Mouse (Mus musculus) heart, embryonic 12.5 days (tissue): Measurements from ENCODE around the gene Trim10. TPM values are rescaled to one million over a fixed set of nuclear protein-coding genes. Genes with fewer than 3 reads are reported as not detected.

Experiments
- ATAC-seq: fragments of 200-750 bp; cut with Nextera tagmentation; 2 replicates; pipeline ENCODE4 v1.8.0; 2017; ENCODE audit warnings: moderate TSS enrichment, moderate library complexity; ENCODE audit not compliant: insufficient number of reproducible peaks, low FRiP score
- H3K27ac ChIP-seq: fragments of 300-500 bp; sonication (generic); 2 replicates; pipeline ENCODE4 v1.5.1; 2016; ENCODE audit warnings: mild to moderate bottlenecking, moderate library complexity; ENCODE audit not compliant: poor library complexity, severe bottlenecking
- H3K27me3 ChIP-seq: fragments of 300-500 bp; sonication (generic); replicated peaks from 2 replicates; pipeline ENCODE4 v1.6.1; 2016; ENCODE audit warnings: mild to moderate bottlenecking, moderate library complexity
- H3K36me3 ChIP-seq: fragments of 300-500 bp; sonication (generic); 2 replicates; pipeline ENCODE4 v1.6.1; 2016; ENCODE audit warnings: mild to moderate bottlenecking, moderate library complexity
- H3K4me1 ChIP-seq: fragments of 300-500 bp; sonication (generic); replicated peaks from 2 replicates; pipeline ENCODE4 v1.6.1; 2016; ENCODE audit warnings: mild to moderate bottlenecking
- H3K4me2 ChIP-seq: fragments of 300-500 bp; sonication (generic); 2 replicates; pipeline ENCODE4 v1.6.1; 2016; ENCODE audit warnings: mild to moderate bottlenecking, moderate library complexity
- H3K4me3 ChIP-seq: fragments of 300-500 bp; sonication (generic); 2 replicates; pipeline ENCODE4 v1.5.1; 2016; ENCODE audit warnings: mild to moderate bottlenecking
- H3K9ac ChIP-seq: fragments of 300-500 bp; sonication (generic); 2 replicates; pipeline ENCODE4 v1.6.1; 2016; ENCODE audit warnings: mild to moderate bottlenecking, moderate library complexity
- H3K9me3 ChIP-seq: fragments of 300-500 bp; sonication (generic); replicated peaks from 2 replicates; pipeline ENCODE4 v1.6.1; 2016; ENCODE audit warnings: mild to moderate bottlenecking, moderate library complexity
- WGBS: fragments of 180-500 bp; shearing (Covaris S2); methylation state at CpG from one replicate; pipeline ENCODE4 v1.1.7; 2016; 5-methylcytosine and 5-hydroxymethylcytosine counted together
- polyA plus RNA-seq: library from polyadenylated mRNA; unstranded; fragments of >200 nt; fragmentation: Nextera tagmentation; extraction: Ambion mirVana; gene quantifications from 2 replicates; pipeline ENCODE4 v1.2.1, GENCODE M21; 2016

Gene Trim10
- polyA plus RNA-seq, 1 experiment from 2014 or later: 27.0 TPM

- H3K4me3 ChIP-seq: no peak overlapping the region
- ATAC-seq: no peak
- H3K4me1 ChIP-seq: no peaks in the 10 kb centered on the region
- H3K36me3 ChIP-seq: no peaks in the 10 kb centered on the region
- WGBS: 8% methylated on average over 2 of the region's 2 CpGs
- no peak overlapping the region for H3K27ac ChIP-seq
- no peak overlapping the region for H3K4me2 ChIP-seq
- H3K9ac ChIP-seq: no peak overlapping the region
- no peaks in the 10 kb centered on the region for H3K9me3 ChIP-seq
- H3K27me3 ChIP-seq: peaks cover 12% of the 10 kb centered on the region; the same call in 1 of the 2 replicates
These were observed 23.0 kb downstream of the Trim10 start for GRCm38 (mm10) chr17:36892362-36892761.

GRCm38 (mm10) chr17:36893387-36893786, 24.0 kb downstream of the Trim10 start:
- Histone ChIP-seq H3K36me3 (no peaks in the 10 kb centered on the region), H3K9ac (no peak overlapping the region), H3K4me3 (no peak overlapping the region), H3K27me3 (peaks cover 12% of the 10 kb centered on the region; the same call in 1 of the 2 replicates), H3K27ac (no peak overlapping the region), H3K4me1 (no peaks in the 10 kb centered on the region), H3K9me3 (no peaks in the 10 kb centered on the region), H3K4me2 (no peak overlapping the region)
- WGBS: 46% methylated on average over 5 of the region's 5 CpGs
- ATAC-seq: no peak

DNA sequence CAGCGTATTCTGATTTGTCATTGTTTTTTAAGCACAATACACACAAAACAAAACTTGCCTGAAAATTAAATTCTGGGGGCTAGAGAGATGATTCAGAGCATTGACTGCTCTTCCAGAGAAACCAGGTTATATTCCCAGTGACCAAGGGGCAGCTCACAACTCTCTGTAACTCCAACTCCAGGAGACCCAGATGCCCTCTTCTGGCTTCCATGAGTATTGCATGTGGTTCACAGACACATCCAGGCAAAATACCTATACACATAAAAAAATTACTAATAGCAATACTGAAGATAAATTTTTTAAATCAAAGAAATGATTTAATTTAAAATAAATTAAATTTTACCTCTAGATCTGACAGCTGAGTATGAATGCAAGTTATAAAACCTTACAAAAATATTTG, 27.2 kb downstream of the Trim10 start:
- no peak overlapping the region for H3K4me2 ChIP-seq
- no peaks in the 10 kb centered on the region for H3K36me3 ChIP-seq
- ATAC-seq: no peak
- H3K9ac ChIP-seq: no peak overlapping the region
- no peak overlapping the region for H3K27ac ChIP-seq
- WGBS: 100% methylated on average over 1 of the region's 1 CpGs
- H3K4me3 ChIP-seq: no peak overlapping the region
- H3K4me1 ChIP-seq: no peaks in the 10 kb centered on the region
- peaks cover 11% of the 10 kb centered on the region; the same call in 1 of the 2 replicates for H3K27me3 ChIP-seq
- no peaks in the 10 kb centered on the region for H3K9me3 ChIP-seq

DNA sequence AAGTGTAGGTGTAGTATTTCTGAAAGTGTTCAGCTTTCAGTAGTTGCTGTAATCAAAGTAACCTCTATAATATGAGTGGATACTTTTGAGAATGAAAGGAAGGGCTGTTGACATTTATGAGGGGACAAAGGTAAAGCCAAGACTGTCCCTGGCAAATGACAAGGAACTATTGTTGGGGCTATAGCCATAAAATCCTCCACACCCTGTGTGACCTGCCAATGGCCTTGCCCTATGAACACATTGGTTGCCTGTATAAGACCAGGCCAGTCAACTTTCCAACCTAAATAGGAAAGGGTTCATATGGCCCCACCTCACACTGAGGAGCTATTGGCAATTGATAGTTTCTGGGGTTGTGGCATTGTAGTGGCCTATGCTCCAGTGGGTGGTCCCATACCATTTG, 27.7 kb downstream of the Trim10 start:
- no peak for ATAC-seq
- Histone ChIP-seq H3K27ac (no peak overlapping the region), H3K9me3 (no peaks in the 10 kb centered on the region), H3K4me3 (no peak overlapping the region), H3K9ac (no peak overlapping the region), H3K27me3 (0 out of 2 replicates have a peak, but pooled peaks cover 6% of the 10 kb centered on the region), H3K4me1 (no peaks in the 10 kb centered on the region), H3K36me3 (no peaks in the 10 kb centered on the region), H3K4me2 (no peak overlapping the region)

DNA sequence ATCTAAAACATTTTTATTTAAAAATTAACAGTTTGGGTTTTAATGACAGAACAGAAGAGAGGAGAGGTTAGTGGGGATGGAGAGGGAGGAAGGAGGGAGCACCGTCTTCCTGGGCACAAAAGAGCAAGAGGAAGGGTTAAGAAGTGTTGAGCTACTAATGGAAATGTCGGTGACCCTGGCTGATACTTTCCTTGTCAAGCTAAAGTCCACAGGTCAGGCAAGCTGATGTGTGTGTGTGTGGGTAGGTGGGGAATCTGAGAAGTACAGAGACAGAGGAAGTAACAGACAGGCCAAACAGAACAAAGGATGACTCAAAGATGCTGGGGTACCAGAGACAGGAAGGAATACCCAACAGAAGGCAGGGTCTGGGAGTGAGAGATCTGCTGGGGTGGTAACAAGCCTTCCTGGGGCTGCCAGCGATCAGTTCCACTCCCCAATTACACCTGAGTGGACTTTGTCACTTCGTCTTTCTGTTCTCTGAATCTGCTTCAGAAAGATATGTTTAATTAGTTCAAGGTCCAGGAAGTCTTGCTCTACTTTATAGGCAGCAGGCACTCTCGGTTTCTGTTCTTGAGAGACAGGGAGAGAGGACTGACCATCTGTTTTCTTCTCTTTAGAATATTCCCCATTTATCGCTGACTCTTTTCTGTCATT, 28.3 kb downstream of the Trim10 start, which contains the start of gene Trim31:
TSS of gene Trim31 (plus strand) at position 567 of the 654 bp plus-strand sequence.
- Histone ChIP-seq H3K4me2 (no peak within 1 kb of the TSS), H3K9me3 (no peaks in the 10 kb centered on the region), H3K4me3 (no peak within 1 kb of the TSS), H3K9ac (no peak within 1 kb of the TSS), H3K27ac (no peak within 1 kb of the TSS), H3K36me3 (no peaks in the 10 kb centered on the region), H3K27me3 (0 out of 2 replicates have a peak, but pooled peaks cover 6% of the 10 kb centered on the region), H3K4me1 (no peaks in the 10 kb centered on the region)
- WGBS: 57% methylated on average over 6 of the region's 6 CpGs
- no peak for ATAC-seq

DNA sequence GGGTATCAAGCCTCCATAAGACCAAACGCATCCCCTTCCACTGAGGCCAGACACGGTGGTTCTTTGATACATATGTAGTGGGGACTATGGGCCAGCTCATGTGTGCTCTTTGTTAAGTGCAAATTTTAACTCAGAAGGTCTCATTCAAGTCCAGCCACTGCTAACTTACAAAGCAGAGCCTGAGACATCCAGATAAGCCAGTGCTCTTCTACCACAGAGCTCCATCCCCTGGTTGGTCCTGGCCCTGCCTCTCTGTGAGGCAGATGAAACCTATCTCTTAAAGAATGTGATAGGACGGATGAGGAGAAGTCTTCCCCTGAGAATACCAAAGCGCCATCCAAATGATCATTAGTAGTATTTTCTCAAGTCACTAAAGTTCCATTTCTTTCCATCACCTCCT, 30.0 kb downstream of the Trim10 start:
- H3K9ac ChIP-seq: no peak overlapping the region
- WGBS: 62% methylated on average over 4 of the region's 4 CpGs

GRCm38 (mm10) chr17:36900001-36900400, 30.6 kb downstream of the Trim10 start:
- Histone ChIP-seq H3K4me2 (no peak overlapping the region), H3K9me3 (no peaks in the 10 kb centered on the region), H3K4me1 (no peaks in the 10 kb centered on the region), H3K36me3 (no peaks in the 10 kb centered on the region), H3K27ac (no peak overlapping the region), H3K4me3 (no peak overlapping the region), H3K9ac (no peak overlapping the region), H3K27me3 (0 out of 2 replicates have a peak, but pooled peaks cover 6% of the 10 kb centered on the region)
- WGBS: 69% methylated on average over 5 of the region's 5 CpGs
- no peak for ATAC-seq

More for the DNA sequence above, 30.0 kb downstream of the Trim10 start:
- no peaks in the 10 kb centered on the region for H3K9me3 ChIP-seq
- ATAC-seq: no peak
- H3K36me3 ChIP-seq: no peaks in the 10 kb centered on the region
- H3K27me3 ChIP-seq: 0 out of 2 replicates have a peak, but pooled peaks cover 6% of the 10 kb centered on the region
- no peak overlapping the region for H3K4me2 ChIP-seq
- H3K4me3 ChIP-seq: no peak overlapping the region
- H3K27ac ChIP-seq: no peak overlapping the region
- no peaks in the 10 kb centered on the region for H3K4me1 ChIP-seq

DNA sequence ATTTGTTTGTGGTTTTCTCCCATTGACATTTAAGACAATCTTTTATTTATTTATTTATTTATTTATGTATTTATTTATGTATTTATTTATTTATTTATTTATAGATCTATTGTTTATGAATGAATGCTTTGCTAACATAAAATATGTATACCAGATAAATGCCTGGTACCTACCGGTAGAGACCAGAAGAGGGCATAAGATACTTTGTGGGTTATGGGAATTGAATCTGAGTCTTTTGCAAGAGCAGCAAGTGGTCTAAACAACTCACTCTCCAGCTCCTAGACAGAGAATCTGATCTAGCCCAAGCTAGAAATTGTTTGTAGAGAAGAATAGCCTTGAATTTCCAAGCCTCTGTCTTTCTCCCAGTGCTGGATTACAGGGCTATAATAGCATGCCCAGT, 31.3 kb downstream of the Trim10 start:
- H3K27ac ChIP-seq: no peak overlapping the region
- whole genome bisulfite sequencing: 23% methylated on average over 1 of the region's 1 CpGs
- H3K4me1 ChIP-seq: no peaks in the 10 kb centered on the region
- no peak overlapping the region for H3K9ac ChIP-seq
- no peaks in the 10 kb centered on the region for H3K36me3 ChIP-seq
- no peak for ATAC-seq
- 0 out of 2 replicates have a peak, but pooled peaks cover 6% of the 10 kb centered on the region for H3K27me3 ChIP-seq
- no peaks in the 10 kb centered on the region for H3K9me3 ChIP-seq
- H3K4me3 ChIP-seq: no peak overlapping the region
- no peak overlapping the region for H3K4me2 ChIP-seq

DNA sequence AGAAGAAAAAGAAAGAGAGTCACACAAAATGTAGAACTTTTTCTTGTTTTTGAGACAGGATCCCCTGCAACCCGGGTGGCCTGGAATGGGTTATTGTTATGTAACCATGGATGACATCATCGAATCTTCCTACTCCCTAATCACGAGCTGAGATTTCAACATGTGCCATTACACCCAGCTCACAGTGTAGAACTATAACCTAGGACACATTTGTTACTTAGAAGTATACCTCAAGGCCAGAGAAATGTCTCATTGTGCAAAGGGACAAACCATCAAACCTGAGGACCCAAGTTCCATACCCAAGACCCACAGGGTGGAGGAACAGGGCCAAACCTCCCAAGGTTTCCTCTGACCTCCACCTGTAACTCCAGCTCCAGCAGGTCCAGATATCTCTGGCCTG, 34.3 kb downstream of the Trim10 start:
- Histone ChIP-seq H3K4me1 (no peaks in the 10 kb centered on the region), H3K36me3 (no peaks in the 10 kb centered on the region), H3K27ac (no peak overlapping the region), H3K27me3 (peaks cover 10% of the 10 kb centered on the region; the same call in 1 of the 2 replicates), H3K9ac (no peak overlapping the region), H3K4me2 (no peak overlapping the region), H3K4me3 (no peak overlapping the region), H3K9me3 (no peaks in the 10 kb centered on the region)
- ATAC-seq: no peak
- WGBS: 65% methylated on average over 3 of the region's 3 CpGs

- H3K9me3 ChIP-seq: no peaks in the 10 kb centered on the region
- H3K27me3 ChIP-seq: peaks cover 4% of the 10 kb centered on the region
- no peak overlapping the region for H3K4me2 ChIP-seq
- H3K27ac ChIP-seq: no peak overlapping the region
- WGBS: 48% methylated on average over 1 of the region's 1 CpGs
- ATAC-seq: no peak
- no peak overlapping the region for H3K4me3 ChIP-seq
- no peaks in the 10 kb centered on the region for H3K4me1 ChIP-seq
- H3K36me3 ChIP-seq: no peaks in the 10 kb centered on the region
- no peak overlapping the region for H3K9ac ChIP-seq
These were observed 38.9 kb downstream of the Trim10 start for GRCm38 (mm10) chr17:36908235-36908634.

DNA sequence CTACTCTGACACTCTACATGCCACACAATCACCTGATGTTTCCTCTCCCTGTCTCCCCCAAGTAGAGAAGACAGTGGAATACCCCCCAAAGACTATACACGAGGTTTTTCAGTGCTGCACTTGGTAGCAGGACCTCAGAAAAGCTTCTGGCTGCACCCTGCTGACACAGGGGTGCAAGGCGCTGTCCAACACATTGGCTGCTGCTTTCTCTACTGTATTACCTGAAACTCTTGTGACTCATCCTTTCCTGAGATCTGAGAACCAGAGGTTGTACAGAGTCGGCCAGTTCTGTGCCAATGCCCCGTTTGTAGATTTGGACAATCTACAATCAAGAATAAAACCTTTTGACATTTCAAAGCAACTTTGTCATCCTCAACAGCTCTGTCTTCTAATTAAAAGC, 40.4 kb downstream of the Trim10 start:
- no peaks in the 10 kb centered on the region for H3K36me3 ChIP-seq
- H3K9me3 ChIP-seq: no peaks in the 10 kb centered on the region
- no peak for ATAC-seq
- H3K4me3 ChIP-seq: no peak overlapping the region
- H3K4me1 ChIP-seq: no peaks in the 10 kb centered on the region
- peaks cover 4% of the 10 kb centered on the region for H3K27me3 ChIP-seq
- H3K9ac ChIP-seq: no peak overlapping the region
- H3K4me2 ChIP-seq: no peak overlapping the region
- no peak overlapping the region for H3K27ac ChIP-seq
- 48% methylated on average over 4 of the region's 4 CpGs for WGBS

- Histone ChIP-seq H3K4me3 (no peak overlapping the region), H3K27ac (no peak overlapping the region), H3K36me3 (no peaks in the 10 kb centered on the region), H3K9me3 (no peaks in the 10 kb centered on the region), H3K4me1 (no peaks in the 10 kb centered on the region), H3K4me2 (no peak overlapping the region), H3K27me3 (peaks cover 4% of the 10 kb centered on the region), H3K9ac (no peak overlapping the region)
- ATAC-seq: no peak
- 67% methylated on average over 2 of the region's 2 CpGs for WGBS
These were observed 42.7 kb downstream of the Trim10 start for GRCm38 (mm10) chr17:36912031-36912430.
